Mouse (Mus musculus) intestine, postnatal 0 days (tissue): Measurements from ENCODE around the gene AF067063. TPM values are rescaled to one million over a fixed set of nuclear protein-coding genes. Genes with fewer than 3 reads are reported as not detected.
"Not testable (repeated sequence)": the region's sequence is repeated elsewhere in the genome, so short reads cannot be mapped to it uniquely, and the experiment has no call there.

Experiments used
- ATAC-seq: fragments of 200-750 bp; cut with Nextera tagmentation; 2 replicates; pipeline ENCODE4 v1.8.0; 2017; ENCODE audit warnings: mild to moderate bottlenecking, moderate TSS enrichment, moderate library complexity
- H3K27ac ChIP-seq: fragments of 300-500 bp; sonication (generic); 2 replicates; pipeline ENCODE4 v1.5.1; 2014; ENCODE audit warnings: mild to moderate bottlenecking, low read depth, low read length, moderate library complexity
- H3K27me3 ChIP-seq: fragments of 300-500 bp; sonication (generic); replicated peaks from 2 replicates; pipeline ENCODE4 v1.6.1; 2014; ENCODE audit warnings: low read length, mixed read lengths; ENCODE audit not compliant: control insufficient read depth, insufficient read depth
- H3K36me3 ChIP-seq: fragments of 300-500 bp; sonication (generic); 2 replicates; pipeline ENCODE4 v1.6.1; 2014; ENCODE audit warnings: mild to moderate bottlenecking, moderate library complexity; ENCODE audit not compliant: control insufficient read depth, insufficient read depth
- H3K4me1 ChIP-seq: fragments of 300-500 bp; sonication (generic); replicated peaks from 2 replicates; pipeline ENCODE4 v1.6.1; 2014; ENCODE audit warnings: antibody characterized with exemption, low read length, mixed read lengths; ENCODE audit not compliant: control insufficient read depth, insufficient read depth
- H3K4me2 ChIP-seq: fragments of 300-500 bp; sonication (generic); replicated peaks from 2 replicates; pipeline ENCODE4 v1.6.1; 2014; ENCODE audit warnings: low read depth, mild to moderate bottlenecking, moderate library complexity
- H3K4me3 ChIP-seq: fragments of 300-500 bp; sonication (generic); 2 replicates; pipeline ENCODE4 v1.5.1; 2014; ENCODE audit warnings: low read depth, low read length
- H3K9ac ChIP-seq: fragments of 300-500 bp; sonication (generic); 2 replicates; pipeline ENCODE4 v1.6.1; 2014; ENCODE audit warnings: mild to moderate bottlenecking, low read depth, low read length
- H3K9me3 ChIP-seq: fragments of 300-500 bp; sonication (generic); 2 replicates; pipeline ENCODE4 v1.6.1; 2016; ENCODE audit warnings: mixed run types; ENCODE audit not compliant: control insufficient read depth
- CTCF ChIP-seq: sonication (generic); IDR thresholded peaks from 2 replicates; pipeline ENCODE4 v1.5.1; 2016; ENCODE audit warnings: low read depth, mild to moderate bottlenecking, control low read depth, antibody characterized with exemption, moderate library complexity
- WGBS: fragments of 180-500 bp; shearing (Covaris S2); extraction: QIAGEN DNeasy Blood & Tissue Kit; methylation state at CpG from one replicate; pipeline ENCODE4 v1.1.7; 2014; 5-methylcytosine and 5-hydroxymethylcytosine counted together
- polyA plus RNA-seq: library from polyadenylated mRNA; unstranded; fragments of >200 nt; fragmentation: Nextera tagmentation; extraction: Ambion mirVana; gene quantifications from 2 replicates; pipeline ENCODE4 v1.2.1, GENCODE M21; 2015

Gene AF067063
- polyA plus RNA-seq, 1 experiment from 2014 or later: not detected

DNA sequence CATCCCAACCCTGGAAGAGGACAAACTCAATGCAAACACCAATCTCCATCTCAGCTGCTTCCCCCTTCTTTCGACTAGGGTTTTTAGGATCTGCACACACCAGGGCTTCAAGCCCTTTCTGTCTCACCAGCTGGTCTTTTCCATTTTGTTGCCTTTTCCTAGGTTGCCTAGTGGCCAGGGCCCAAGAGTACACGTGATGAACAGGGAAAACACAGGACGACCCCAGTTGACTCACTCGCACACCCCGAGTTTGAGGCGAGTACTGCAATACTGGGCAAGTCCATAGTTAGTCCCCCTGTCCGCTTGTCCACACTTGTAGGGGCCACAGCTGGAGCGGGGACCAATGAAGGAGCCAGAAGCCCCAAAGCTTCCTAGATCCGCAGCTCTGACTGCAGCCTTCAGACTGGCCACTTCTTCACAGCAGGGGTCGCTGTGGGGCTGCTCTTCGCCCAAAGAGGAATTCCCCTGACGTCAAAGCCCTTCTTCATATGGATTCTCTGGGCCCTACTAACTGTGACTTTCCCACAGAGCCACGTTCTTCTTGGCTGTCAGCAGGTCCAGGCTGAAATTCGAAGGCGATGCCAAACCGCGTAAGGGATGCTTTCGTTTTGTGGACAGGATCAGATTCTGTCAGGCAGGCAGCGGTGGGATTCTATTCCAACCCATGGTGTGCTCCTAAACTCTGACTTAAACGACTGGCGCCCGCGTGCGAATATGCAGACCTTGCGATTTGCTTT is 5.5 kb upstream of the AF067063 start, which contains the start of gene D13Ertd608e:
TSS of gene D13Ertd608e (plus strand) at position 687 of the 737 bp plus-strand sequence.
- not testable (repeated sequence) for H3K9me3 ChIP-seq, H3K27ac ChIP-seq, H3K27me3 ChIP-seq, H3K4me3 ChIP-seq, H3K9ac ChIP-seq, H3K36me3 ChIP-seq, H3K4me1 ChIP-seq
- H3K4me2 ChIP-seq: peak within 1 kb of the TSS; percentile 52
- WGBS: 13% methylated on average over 18 of the region's 25 CpGs
- peak; percentile 46; the same call in 1 of the 2 replicates for ATAC-seq
- TF ChIP-seq CTCF: peak; percentile 69

DNA sequence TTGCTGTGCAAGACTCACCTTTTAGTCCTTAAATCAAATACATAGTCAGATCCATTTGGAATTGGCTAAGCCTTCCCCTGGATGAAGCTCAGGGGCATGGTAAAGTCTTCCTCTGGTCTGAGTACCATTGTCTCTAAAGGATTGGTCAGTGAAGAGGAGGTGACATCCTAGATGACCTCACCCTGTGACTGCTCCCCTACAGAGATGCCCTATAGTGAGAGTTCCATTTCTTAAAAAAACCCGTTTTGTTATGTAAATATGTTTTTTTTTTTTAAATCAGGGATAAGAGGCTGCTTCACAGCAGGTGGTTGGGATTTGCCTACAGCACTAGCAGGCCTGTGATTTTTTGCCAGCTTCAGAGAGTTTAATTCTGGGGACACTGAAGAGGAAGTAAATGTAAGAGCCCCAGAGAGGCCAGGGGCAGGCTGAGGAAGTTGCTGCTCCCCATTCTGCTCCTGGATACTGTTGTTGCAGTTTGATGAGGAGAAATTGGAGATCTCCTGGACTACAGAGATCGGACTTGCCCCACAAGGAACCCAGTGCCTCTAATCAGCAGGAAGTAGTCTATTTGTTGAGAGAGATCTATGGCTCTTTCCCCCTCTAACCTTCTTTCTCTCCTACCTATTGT is 12.3 kb downstream of the AF067063 start:
- 28% methylated on average over 2 of the region's 2 CpGs for WGBS
- no peaks in the 10 kb centered on the region for H3K9me3 ChIP-seq
- ATAC-seq: no peak
- no peak overlapping the region for H3K4me2 ChIP-seq
- no peaks in the 10 kb centered on the region for H3K36me3 ChIP-seq
- H3K27ac ChIP-seq: no peak overlapping the region
- H3K4me1 ChIP-seq: no peaks in the 10 kb centered on the region
- no peak overlapping the region for H3K4me3 ChIP-seq
- no peaks in the 10 kb centered on the region for H3K27me3 ChIP-seq
- no peak overlapping the region for H3K9ac ChIP-seq
- TF ChIP-seq CTCF: no peak

DNA sequence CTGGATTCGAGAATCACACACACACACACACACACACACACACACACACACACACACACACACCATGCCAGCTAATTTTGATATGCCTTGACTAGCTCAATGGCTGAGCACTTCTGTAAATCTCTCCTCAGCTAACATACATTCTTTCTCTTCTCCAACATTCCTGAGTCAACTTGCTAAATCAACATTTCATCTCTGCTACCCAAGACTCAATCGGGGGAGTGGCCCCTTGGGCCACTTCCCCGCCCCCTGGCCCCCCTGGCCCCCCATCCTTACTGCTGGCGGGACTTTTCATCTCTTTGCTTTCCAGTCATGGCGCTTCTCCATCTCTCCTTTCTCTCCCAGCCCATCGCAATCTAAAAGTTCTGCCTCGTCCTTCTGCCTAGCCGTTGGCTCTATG is 13.2 kb downstream of the AF067063 start:
- no peak overlapping the region for H3K4me2 ChIP-seq
- H3K36me3 ChIP-seq: no peaks in the 10 kb centered on the region
- H3K4me3 ChIP-seq: no peak overlapping the region
- no peak overlapping the region for H3K9ac ChIP-seq
- no peak for ATAC-seq
- WGBS: 40% methylated on average over 8 of the region's 8 CpGs
- no peaks in the 10 kb centered on the region for H3K9me3 ChIP-seq
- no peaks in the 10 kb centered on the region for H3K27me3 ChIP-seq
- no peak overlapping the region for H3K27ac ChIP-seq
- no peak for TF ChIP-seq CTCF
- H3K4me1 ChIP-seq: no peaks in the 10 kb centered on the region

DNA sequence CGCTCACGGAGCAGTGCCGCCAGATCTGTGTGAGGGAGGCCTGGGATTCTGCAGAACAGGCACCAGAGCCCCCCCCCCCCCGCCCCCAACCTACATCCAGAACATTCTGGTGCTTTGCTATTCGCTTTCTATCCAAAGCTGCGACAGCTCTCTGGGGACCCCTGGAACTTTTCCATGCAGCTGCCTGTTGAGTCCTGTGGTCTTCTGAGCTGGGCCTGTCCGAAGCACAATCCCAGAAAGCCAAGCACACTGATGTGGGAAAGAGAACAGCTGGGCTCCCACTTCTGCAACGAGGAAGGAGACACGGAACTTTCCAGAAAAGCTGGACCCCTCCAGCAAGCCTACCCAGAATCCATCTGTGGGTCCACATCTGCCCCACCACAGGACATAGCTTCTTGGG is 20.0 kb downstream of the AF067063 start:
- no peak for TF ChIP-seq CTCF
- Histone ChIP-seq H3K9me3 (no peaks in the 10 kb centered on the region), H3K27ac (no peak overlapping the region), H3K36me3 (no peaks in the 10 kb centered on the region), H3K27me3 (no peaks in the 10 kb centered on the region), H3K9ac (no peak overlapping the region), H3K4me1 (no peaks in the 10 kb centered on the region), H3K4me2 (no peak overlapping the region), H3K4me3 (no peak overlapping the region)
- ATAC-seq: no peak
- WGBS: 80% methylated on average over 9 of the region's 9 CpGs

DNA sequence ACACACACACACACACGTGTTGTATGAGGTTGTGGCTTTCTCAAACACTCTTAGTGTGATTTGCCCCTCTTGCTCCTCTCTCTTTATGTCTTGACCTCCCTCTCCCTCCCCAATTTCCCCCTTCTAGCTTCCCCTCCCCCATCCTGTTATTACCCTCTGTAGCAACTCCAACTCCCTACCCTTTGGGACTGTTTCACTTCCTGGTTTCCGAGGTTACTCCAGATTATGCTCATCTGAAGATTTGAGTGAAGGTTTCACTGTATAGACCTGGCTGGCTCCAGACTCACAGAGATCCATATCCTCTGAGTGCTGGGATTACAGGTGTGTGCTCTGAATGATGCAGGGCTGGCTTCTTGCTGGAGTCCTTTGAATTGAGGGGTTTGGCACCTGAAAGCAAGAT is 21.1 kb downstream of the AF067063 start:
- no peak overlapping the region for H3K27ac ChIP-seq
- ATAC-seq: no peak
- TF ChIP-seq CTCF: no peak

DNA sequence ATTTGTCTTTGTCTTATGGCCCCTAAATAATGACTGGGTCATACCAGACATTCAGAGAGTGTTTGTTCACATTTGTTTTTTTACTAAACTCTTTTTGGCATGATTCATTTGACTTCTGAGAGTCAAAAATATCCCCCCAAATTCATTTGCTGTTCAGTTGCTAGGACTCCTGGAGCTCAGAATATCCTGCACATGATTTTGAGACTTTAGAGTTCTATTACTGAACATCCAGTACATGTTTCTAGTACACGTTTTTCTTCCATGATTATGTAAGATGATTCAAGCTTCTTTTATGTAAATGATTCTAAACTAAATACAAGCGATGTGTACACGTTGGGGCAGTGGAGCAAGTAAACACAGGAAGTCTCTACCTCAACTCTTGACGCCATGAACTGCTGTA is 32.4 kb downstream of the AF067063 start:
- no peak overlapping the region for H3K4me3 ChIP-seq
- H3K9me3 ChIP-seq: no peaks in the 10 kb centered on the region
- no peak overlapping the region for H3K9ac ChIP-seq
- no peak overlapping the region for H3K27ac ChIP-seq
- H3K4me2 ChIP-seq: no peak overlapping the region
- ATAC-seq: no peak
- no peaks in the 10 kb centered on the region for H3K27me3 ChIP-seq
- no peaks in the 10 kb centered on the region for H3K4me1 ChIP-seq
- TF ChIP-seq CTCF: no peak
- 46% methylated on average over 4 of the region's 4 CpGs for WGBS
- no peaks in the 10 kb centered on the region for H3K36me3 ChIP-seq

More for the DNA sequence above, 21.1 kb downstream of the AF067063 start:
- Histone ChIP-seq H3K27me3 (no peaks in the 10 kb centered on the region), H3K4me2 (no peak overlapping the region), H3K4me3 (no peak overlapping the region), H3K9me3 (no peaks in the 10 kb centered on the region), H3K4me1 (no peaks in the 10 kb centered on the region), H3K36me3 (no peaks in the 10 kb centered on the region), H3K9ac (no peak overlapping the region)
- WGBS: 60% methylated on average over 2 of the region's 2 CpGs
